Mouse (Mus musculus): ENCODE results near the gene Ssbp2. TPM values are rescaled to one million over a fixed set of nuclear protein-coding genes. Genes with fewer than 3 reads are reported as not detected.

Ssbp2 gene
- polyA plus RNA-seq, 1 experiment from 2014 or later = 21.6 TPM

- peak within 1 kb of the TSS; percentile 98 for H3K27ac ChIP-seq (ENCODE audit: low read depth)
- H3K4me1 ChIP-seq (ENCODE audit: insufficient read depth) = peaks cover 2% of the 10 kb centered on the region; the same call in 1 of the 2 replicates
- no peaks in the 10 kb centered on the region for H3K27me3 ChIP-seq (ENCODE audit: insufficient read depth, low read length)
- no peaks in the 10 kb centered on the region for H3K9me3 ChIP-seq (ENCODE audit: low read length)
- ATAC-seq (peak; percentile 95), DNase-seq (peak; percentile 79)
- H3K9ac ChIP-seq (replicated peaks) = peak within 1 kb of the TSS; percentile 77
- H3K36me3 ChIP-seq (replicated peaks; ENCODE audit: insufficient read depth, low read length) = no peaks in the 10 kb centered on the region
- peak within 1 kb of the TSS; percentile 53 for H3K4me3 ChIP-seq (ENCODE audit: low read depth, low read length)
- 10% methylated on average over 45 of the region's 45 CpGs for WGBS (ENCODE audit: insufficient replicate concordance)
- peak within 1 kb of the TSS; percentile 60 for H3K4me2 ChIP-seq (ENCODE audit: low read depth, low read length)
- no peak for TF ChIP-seq CTCF (IDR thresholded peaks at IDR 0.05; ENCODE audit: low read depth)
- TF ChIP-seq EP300 (IDR thresholded peaks at IDR 0.05; ENCODE audit: low read depth) = peak; percentile 4; the same call in 1 of the 2 replicates
These were observed 281.4 kb downstream of the Ssbp2 start, which contains the start of gene Acot12 for GRCm38 (mm10) chr13:91741280-91742047. Gene Acot12 (plus strand): TSS chr13:91741512.

- WGBS (ENCODE audit: insufficient replicate concordance) = 74% methylated on average over 3 of the region's 3 CpGs
- no peak overlapping the region; the same call in 1 of the 2 replicates for H3K27ac ChIP-seq (ENCODE audit: low read depth)
These were observed 283.1 kb downstream of the Ssbp2 start for GRCm38 (mm10) chr13:91743180-91743579.

GRCm38 (mm10) chr13:91746470-91746869, 286.4 kb downstream of the Ssbp2 start:
- no peak for TF ChIP-seq EP300 (IDR thresholded peaks at IDR 0.05; ENCODE audit: low read depth)
- no peak for TF ChIP-seq CTCF (IDR thresholded peaks at IDR 0.05; ENCODE audit: low read depth)
- H3K9me3 ChIP-seq (ENCODE audit: low read length) = no peaks in the 10 kb centered on the region
- 68% methylated on average over 5 of the region's 5 CpGs for WGBS (ENCODE audit: insufficient replicate concordance)

More at GRCm38 (mm10) chr13:91743180-91743579, 283.1 kb downstream of the Ssbp2 start:
- ATAC-seq (no peak), DNase-seq (no peak)
- no peak for TF ChIP-seq EP300 (IDR thresholded peaks at IDR 0.05; ENCODE audit: low read depth)
- TF ChIP-seq CTCF (IDR thresholded peaks at IDR 0.05; ENCODE audit: low read depth) = no peak
- Histone ChIP-seq H3K9ac (replicated peaks) (no peak overlapping the region), H3K36me3 (replicated peaks; ENCODE audit: insufficient read depth, low read length) (no peaks in the 10 kb centered on the region), H3K27me3 (ENCODE audit: insufficient read depth, low read length) (no peaks in the 10 kb centered on the region), H3K4me2 (ENCODE audit: low read depth, low read length) (peak overlapping the region; percentile 60), H3K4me3 (ENCODE audit: low read depth, low read length) (0 out of 2 replicates have a peak overlapping the region, but pooled peaks have one; percentile 53), H3K9me3 (ENCODE audit: low read length) (no peaks in the 10 kb centered on the region), H3K4me1 (ENCODE audit: insufficient read depth) (peaks cover 2% of the 10 kb centered on the region)

GRCm38 (mm10) chr13:91748401-91748800, 288.3 kb downstream of the Ssbp2 start:
- Histone ChIP-seq H3K4me3 (ENCODE audit: low read depth, low read length) (no peak overlapping the region), H3K27ac (ENCODE audit: low read depth) (no peak overlapping the region), H3K36me3 (replicated peaks; ENCODE audit: insufficient read depth, low read length) (no peaks in the 10 kb centered on the region), H3K4me2 (ENCODE audit: low read depth, low read length) (no peak overlapping the region), H3K9me3 (ENCODE audit: low read length) (no peaks in the 10 kb centered on the region), H3K4me1 (ENCODE audit: insufficient read depth) (peaks cover 2% of the 10 kb centered on the region; the same call in 1 of the 2 replicates), H3K9ac (replicated peaks) (no peak overlapping the region), H3K27me3 (ENCODE audit: insufficient read depth, low read length) (no peaks in the 10 kb centered on the region)
- no peak for TF ChIP-seq CTCF (IDR thresholded peaks at IDR 0.05; ENCODE audit: low read depth)
- TF ChIP-seq EP300 (IDR thresholded peaks at IDR 0.05; ENCODE audit: low read depth) = no peak
- no peak for DNase-seq
- no peak for ATAC-seq
- WGBS (ENCODE audit: insufficient replicate concordance) = 74% methylated on average over 2 of the region's 2 CpGs

More at GRCm38 (mm10) chr13:91746470-91746869, 286.4 kb downstream of the Ssbp2 start:
- H3K4me3 ChIP-seq (ENCODE audit: low read depth, low read length) = no peak overlapping the region
- ATAC-seq = no peak
- no peaks in the 10 kb centered on the region for H3K36me3 ChIP-seq (replicated peaks; ENCODE audit: insufficient read depth, low read length)
- peaks cover 2% of the 10 kb centered on the region; the same call in 1 of the 2 replicates for H3K4me1 ChIP-seq (ENCODE audit: insufficient read depth)
- no peak for DNase-seq
- H3K4me2 ChIP-seq (ENCODE audit: low read depth, low read length) = no peak overlapping the region
- H3K9ac ChIP-seq (replicated peaks) = no peak overlapping the region
- H3K27ac ChIP-seq (ENCODE audit: low read depth) = no peak overlapping the region
- H3K27me3 ChIP-seq (ENCODE audit: insufficient read depth, low read length) = no peaks in the 10 kb centered on the region

GRCm38 (mm10) chr13:91749981-91750380, 289.9 kb downstream of the Ssbp2 start:
- H3K4me2 ChIP-seq (ENCODE audit: low read depth, low read length) = no peak overlapping the region
- no peak overlapping the region for H3K9ac ChIP-seq (replicated peaks)
- H3K4me1 ChIP-seq (ENCODE audit: insufficient read depth) = no peaks in the 10 kb centered on the region; the same call in 1 of the 2 replicates
- TF ChIP-seq CTCF (IDR thresholded peaks at IDR 0.05; ENCODE audit: low read depth) (no peak), EP300 (IDR thresholded peaks at IDR 0.05; ENCODE audit: low read depth) (peak; percentile 33; the same call in 1 of the 2 replicates)
- no peak overlapping the region for H3K4me3 ChIP-seq (ENCODE audit: low read depth, low read length)
- H3K9me3 ChIP-seq (ENCODE audit: low read length) = no peaks in the 10 kb centered on the region
- H3K27ac ChIP-seq (ENCODE audit: low read depth) = peak overlapping the region; percentile 58
- DNase-seq (peak; percentile 34), ATAC-seq (peak; percentile 96)
- H3K36me3 ChIP-seq (replicated peaks; ENCODE audit: insufficient read depth, low read length) = no peaks in the 10 kb centered on the region
- 55% methylated on average over 4 of the region's 4 CpGs for WGBS (ENCODE audit: insufficient replicate concordance)
- H3K27me3 ChIP-seq (ENCODE audit: insufficient read depth, low read length) = no peaks in the 10 kb centered on the region

Small RNAs within 50 kb of the gene (microRNA-seq; reads per million reads assigned to microRNA genes)
- gene Gm27656 = not detected

Other genes starting within 250 kb of the Ssbp2 start
- 4.8 and 5.5 TPM in 2 replicates for gene Atg10, start 236.3 kb upstream of the Ssbp2 start, polyA plus RNA-seq (2015; fragmentation: Nextera tagmentation; extraction: Ambion mirVana)